Mouse (Mus musculus) MEL (cell line): ENCODE measurements around the gene Lcn2.

Source experiments
- POLR2AphosphoS2 ChIP-seq: IDR thresholded peaks from 2 replicates; pipeline ENCODE4 v1.6.1; 2011; ENCODE audit warnings: low read length, improper control_type of control experiment
- ZMIZ1 ChIP-seq: IDR thresholded peaks from 2 replicates; pipeline ENCODE4 v1.6.1; 2012; ENCODE audit warnings: low read depth, mild to moderate bottlenecking, inconsistent platforms, low read length, improper control_type of control experiment, moderate library complexity

DNA sequence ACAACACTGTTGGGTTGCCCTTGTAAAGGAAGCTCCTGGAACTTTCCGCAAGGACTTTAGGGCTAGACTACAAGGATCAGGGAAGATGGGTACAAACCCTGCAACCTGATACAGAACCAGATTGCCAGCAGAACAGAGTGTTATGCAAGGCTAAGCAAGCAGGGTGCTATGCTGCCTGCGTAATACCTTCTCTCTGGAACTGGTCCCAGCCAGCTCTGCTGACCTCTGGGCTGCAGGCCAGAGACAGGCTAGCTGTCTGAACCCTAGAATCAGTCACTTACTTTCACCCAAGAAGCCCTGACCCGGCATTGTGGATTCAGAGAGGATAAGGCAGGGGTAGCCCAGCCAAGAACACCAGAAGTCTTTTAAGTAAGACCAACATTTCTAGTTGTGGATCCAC, 31.3 kb upstream of the Lcn2 start:
- TF ChIP-seq POLR2AphosphoS2 (no peak), ZMIZ1 (no peak)
